Mouse (Mus musculus): ENCODE data around the gene Plxnc1.

The Plxnc1 gene

DNA sequence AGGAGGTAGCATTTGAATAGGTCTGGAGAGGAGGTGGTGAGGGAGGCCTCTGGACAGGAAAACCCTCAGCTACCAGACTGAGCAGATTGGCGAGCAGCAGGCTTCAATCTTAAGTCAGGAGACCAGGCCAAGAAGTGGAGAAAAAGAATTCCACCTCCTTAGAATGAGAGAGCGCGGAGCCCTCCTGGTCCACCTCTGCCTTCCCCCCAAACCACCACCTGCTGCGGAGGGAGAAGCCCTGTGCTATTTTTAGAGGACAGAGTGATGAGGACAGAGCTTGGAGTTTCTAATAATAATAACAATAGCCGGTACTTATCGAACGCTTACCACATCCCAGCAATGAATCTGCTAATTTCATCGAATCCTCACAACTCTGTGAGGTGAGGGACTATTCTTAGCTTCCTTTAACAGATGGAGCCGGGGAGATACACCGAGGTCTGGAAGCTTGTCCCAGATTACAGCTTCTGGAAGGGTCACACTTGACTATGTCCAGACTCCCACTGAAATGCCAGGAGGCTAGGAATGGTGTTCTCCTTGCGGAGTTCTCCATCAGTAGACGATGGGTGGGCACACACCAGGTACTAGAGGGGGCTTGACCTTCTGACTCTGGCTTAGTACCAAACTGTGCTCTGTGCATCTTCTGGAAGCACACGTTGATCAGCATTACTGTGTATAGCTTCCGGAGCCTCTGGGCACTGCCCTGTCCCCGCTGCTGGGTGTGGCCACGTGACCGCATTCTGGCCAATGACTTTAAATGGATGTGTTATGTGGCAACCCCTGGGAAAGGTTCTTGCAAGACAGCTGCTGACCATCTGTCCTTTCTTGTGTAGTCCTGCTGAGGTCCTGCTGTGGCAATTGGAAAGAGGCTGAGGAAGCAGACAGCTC is 125.6 kb downstream of the Plxnc1 start:
- DNase-seq (ENCODE audit: low spot score in 2 of 2), result no peak

- no peak for DNase-seq (ENCODE audit: low spot score in 2 of 2)
Measured at GRCm38 (mm10) chr10:94818127-94818526, 126.5 kb downstream of the Plxnc1 start.

- peak in 1 of 2 experiments; percentile 16 for DNase-seq (ENCODE audit: low spot score in 2 of 2)
Measured at GRCm38 (mm10) chr10:94811907-94812851, 132.5 kb downstream of the Plxnc1 start.

DNA sequence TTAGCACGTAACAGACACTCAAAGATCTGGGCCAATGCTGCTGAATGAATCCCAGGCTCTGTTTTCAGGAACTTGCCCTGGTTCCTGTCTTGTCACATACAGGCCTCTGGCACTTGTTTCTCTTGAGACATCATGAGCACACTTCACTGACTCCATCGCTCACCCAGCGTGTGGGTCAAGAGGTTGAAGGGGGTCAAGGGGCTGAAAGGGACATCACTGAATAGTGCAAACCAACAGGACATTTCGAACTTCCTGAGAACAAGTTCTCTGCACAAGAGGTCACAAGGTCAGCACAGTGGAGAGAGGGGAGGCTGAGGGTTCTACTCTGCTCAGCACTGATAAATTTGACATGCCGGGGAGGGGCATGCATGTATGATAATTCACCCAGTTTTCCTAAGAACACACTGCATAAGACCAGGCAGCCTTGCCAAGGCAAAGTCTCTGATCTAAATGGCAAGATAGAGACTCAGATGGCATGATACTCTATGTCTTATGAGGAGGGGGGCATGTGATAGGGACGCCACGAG is 134.6 kb downstream of the Plxnc1 start:
- DNase-seq (ENCODE audit: low spot score in 2 of 2), result no peak

GRCm38 (mm10) chr10:94808275-94808674 is 136.4 kb downstream of the Plxnc1 start:
- no peak for DNase-seq (ENCODE audit: low spot score in 2 of 2)

DNA sequence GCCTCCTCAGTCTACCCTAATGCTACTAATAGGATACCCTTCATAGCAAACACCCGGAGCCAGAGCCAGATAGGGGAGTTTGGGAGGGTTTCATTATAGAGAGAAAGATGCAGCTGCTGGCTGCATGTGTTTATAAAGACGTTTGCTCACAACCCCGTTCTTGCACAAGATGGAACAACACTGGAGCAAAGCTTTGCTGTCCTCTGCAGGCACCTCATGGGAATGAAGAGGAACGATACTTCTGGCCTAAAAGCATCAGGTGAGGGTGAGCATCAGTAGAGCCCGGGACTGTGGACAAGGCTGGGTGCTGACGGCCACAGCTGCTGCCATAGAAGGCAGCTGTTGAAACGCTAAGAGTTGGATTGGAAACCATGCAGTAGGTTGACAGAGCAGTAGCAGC is 137.3 kb downstream of the Plxnc1 start:
- no peak for DNase-seq (ENCODE audit: low spot score in 2 of 2)

DNA sequence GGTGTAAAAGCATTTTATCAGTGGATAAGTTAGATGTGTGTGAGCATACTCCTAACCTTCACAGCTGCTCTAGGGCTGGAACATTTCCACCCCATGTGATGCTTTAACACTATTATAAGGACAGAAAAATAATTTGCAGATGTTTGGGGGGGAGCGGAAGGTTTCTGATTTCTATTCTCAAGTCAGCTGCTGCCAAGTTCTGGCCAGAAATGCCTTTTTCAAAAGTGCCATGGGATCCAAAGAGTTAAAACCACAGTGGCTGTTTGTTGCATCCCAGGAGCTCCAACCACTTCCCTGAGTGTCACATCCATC is 139.8 kb downstream of the Plxnc1 start:
- DNase-seq (ENCODE audit: low spot score in 2 of 2), result no peak

- no peak for DNase-seq (ENCODE audit: low spot score in 2 of 2)
Measured at GRCm38 (mm10) chr10:94804029-94804908, 140.4 kb downstream of the Plxnc1 start.

DNA sequence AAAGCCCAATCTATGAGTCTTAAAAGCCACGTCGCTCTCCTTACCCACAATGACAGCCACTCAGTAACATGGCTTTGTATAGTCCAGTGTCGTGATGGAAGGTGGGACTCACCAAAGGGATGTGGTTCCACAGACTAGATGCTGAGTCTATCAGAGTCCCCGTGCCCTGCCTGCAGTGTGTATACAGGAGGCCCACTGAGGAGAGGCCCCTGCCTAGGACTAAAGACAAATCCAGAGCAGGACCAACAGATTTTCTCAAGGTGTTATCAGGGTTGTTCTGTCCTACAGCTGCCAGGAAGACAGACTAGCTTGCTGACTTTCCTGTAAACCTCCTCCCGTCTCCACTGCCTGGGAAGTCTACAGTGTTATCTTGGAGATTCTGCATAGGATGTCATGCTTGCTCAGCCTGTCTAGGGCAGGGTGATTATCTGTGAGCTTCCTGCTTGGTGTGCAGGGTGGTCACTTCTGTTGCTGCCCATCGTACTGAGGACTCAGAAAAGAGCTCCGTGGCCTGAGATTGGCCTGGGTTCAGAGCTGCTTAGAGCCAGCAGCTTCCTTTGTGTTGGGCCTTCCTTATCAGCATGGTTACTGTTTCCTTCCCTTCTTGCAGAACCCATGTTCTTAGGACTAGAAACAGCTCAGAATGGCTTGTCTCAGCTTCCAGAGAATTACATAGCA is 143.8 kb downstream of the Plxnc1 start:
- DNase-seq (ENCODE audit: low spot score in 2 of 2), result no peak

- DNase-seq (ENCODE audit: low spot score in 2 of 2), result no peak
Measured at GRCm38 (mm10) chr10:94799485-94800239, 145.0 kb downstream of the Plxnc1 start.

- no peak for DNase-seq (ENCODE audit: low spot score in 2 of 2)
Measured at GRCm38 (mm10) chr10:94798128-94798527, 146.5 kb downstream of the Plxnc1 start.

DNA sequence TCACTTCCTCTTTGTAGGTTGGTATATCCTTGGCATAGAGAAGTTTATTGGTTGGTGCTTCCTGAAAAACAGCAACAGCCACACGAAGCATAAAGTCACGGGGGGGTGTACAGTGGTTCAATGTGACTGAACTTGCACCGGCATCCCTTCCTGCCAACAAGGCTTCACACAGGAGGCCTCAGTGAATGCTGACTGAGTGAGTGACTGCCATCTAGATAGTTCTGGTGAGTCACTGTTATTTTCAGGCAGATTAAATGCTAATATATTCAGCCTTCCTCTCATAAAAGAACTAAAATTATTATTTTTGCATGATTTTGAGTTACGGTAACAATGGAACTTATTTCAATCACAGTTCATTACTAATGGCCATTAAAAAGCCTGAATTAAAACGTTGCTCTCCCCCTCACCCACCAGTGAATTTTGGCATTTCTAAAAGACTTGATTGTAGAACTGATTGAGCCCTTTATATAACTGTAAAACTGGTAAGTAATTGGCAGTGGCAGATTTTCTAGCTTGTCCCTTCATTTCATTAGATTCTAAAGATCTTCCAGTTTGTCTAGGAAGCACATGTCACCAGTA is 149.9 kb downstream of the Plxnc1 start:
- DNase-seq (ENCODE audit: low spot score in 2 of 2), result no peak

- DNase-seq (ENCODE audit: low spot score in 2 of 2), result no peak
Measured at GRCm38 (mm10) chr10:94793914-94794313, 150.7 kb downstream of the Plxnc1 start.

DNA sequence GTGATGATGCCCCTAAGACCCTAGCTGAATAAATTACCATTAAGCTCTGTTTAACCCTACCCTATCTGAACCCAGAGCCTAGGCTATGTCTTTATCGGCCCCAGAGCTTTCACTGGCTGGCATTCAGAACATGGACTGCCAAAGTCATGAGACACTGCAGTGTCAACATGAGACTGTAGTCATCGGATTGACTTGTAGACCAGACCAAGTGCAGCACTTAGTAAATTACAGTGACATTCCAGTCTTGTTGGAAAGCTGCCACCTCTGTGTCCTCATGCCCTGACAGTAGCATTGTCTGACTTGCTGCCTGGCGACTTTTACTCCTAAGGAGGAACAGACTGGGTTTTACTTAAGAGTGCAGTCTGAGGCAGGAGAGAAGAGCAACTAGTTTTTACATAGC is 155.4 kb downstream of the Plxnc1 start:
- DNase-seq (ENCODE audit: low spot score in 2 of 2), result no peak

DNA sequence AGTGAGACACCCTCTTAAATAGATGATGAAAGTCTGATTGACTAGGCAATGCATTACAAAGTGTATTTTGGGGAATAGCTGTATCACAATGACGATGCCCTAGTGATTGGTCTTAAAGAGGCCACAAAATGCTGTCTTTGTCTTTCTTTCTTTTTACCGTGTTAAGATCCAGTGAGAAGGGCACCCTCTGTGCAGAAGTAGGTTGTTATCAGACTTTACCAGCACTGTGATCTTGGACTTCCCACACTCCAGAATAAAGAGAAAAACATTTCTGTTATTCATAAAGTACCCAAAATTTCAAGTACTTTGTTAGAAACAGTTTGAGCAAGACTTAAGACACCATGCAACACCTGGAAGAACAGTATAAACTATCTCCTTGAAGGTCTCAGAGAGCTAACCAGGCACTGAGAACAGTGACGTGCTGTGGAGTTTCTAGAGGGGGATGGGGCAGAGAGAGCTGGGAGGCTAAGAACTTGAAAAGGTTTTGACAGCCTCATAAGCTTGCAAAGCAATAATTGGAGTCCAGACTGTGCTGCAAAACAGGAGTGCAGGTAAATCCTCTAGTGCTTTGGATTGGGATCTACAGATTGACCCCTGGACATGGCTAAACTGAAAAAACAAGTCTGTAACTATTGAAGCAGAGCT is 163.9 kb downstream of the Plxnc1 start:
- DNase-seq (ENCODE audit: low spot score in 2 of 2), result no peak

DNA sequence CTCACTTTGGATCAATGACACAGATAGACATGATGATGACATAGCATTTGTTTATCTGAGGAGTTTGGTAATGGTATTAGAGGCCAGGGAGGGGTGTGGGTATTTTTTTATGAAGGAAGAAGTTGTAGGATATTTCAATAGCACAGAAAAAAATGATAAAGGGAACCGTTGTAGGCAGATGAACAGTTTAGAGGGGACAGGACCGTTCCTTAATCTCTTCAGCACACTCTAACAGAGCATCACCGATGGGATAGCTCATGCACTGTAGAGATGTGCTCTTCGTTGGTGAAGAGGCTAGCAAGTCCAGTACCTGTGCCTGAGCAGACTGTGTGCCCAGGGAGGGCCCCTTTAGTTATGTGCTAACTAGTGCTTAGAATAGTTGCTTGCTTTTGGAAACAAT is 165.3 kb downstream of the Plxnc1 start:
- DNase-seq (ENCODE audit: low spot score in 2 of 2), result no peak

DNA sequence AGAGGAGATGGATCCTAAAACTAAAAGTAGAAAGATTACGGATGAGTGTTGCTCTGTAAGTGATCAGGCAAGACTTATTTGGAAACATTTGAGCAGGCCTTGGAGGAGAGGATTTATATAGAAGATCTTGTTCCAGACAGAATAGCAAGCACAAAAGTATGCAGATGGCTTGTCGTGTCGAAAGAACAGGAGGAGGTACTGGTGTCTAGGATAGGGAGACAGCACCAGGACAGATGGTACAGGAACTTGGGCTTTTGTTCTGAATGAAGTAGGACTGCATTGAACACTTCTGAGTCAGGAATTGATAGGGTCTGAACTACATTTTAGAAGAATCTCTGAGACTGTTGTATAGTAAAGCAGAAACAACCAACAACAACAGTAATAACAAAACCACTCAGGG is 167.1 kb downstream of the Plxnc1 start:
- no peak for DNase-seq (ENCODE audit: low spot score in 2 of 2)

DNA sequence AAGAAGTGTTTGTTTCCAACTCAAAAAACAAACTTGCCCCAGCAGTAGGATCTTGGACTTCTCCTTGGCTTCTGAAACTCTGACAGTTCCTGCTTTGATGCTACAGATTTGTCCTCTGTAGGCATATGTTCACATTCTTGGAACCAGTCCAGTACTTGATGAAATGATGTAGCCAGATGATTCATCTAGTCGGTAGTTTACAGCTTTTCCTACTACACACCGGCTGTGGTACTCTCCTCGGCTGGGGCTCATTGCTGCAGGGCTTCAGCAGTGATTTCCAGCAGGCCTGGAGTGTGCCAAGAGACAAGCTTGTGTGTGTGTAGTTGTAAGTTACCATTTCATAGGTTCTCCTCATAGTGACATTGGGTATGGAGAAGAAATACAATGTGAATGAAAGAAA is 173.1 kb downstream of the Plxnc1 start:
- DNase-seq (ENCODE audit: low spot score in 2 of 2), result no peak

DNA sequence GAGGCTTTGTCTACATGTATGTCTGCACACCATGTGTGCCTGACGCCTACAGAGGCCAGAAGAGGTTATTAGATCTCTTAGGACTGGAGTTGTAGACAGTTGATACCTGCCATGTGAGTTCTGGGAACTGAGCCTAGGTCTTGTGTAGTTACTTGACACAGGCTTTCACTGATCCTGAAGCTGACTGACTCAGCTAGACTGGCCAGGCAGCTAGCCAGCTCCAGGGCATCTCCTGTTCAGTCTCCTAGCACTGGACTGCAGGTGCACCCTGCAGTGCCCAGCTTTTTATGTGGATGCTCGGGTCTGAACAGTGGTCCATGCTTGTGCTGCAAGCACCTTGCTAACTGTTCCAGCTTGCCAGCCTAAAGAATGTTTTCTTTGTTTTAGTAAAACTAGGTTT is 197.6 kb downstream of the Plxnc1 start:
- no peak for DNase-seq (ENCODE audit: low spot score in 2 of 2)
